Mouse (Mus musculus) forebrain, embryonic 13.5 days (tissue): ENCODE data around the gene Pfn2. TPM values are rescaled to one million over a fixed set of nuclear protein-coding genes. Genes with fewer than 3 reads are reported as not detected.

ENCODE experiments used
- polyA plus RNA-seq: library from polyadenylated mRNA; unstranded; fragments of >200 nt; fragmentation: Nextera tagmentation; extraction: Ambion mirVana; gene quantifications from 2 replicates; pipeline ENCODE4 v1.2.1, GENCODE M21; 2015

Pfn2 gene
- polyA plus RNA-seq, 1 experiment from 2014 or later, result 444 TPM

Other genes with a start within 250 kb of the Pfn2 start
- gene Commd2, start 196.4 kb downstream of the Pfn2 start, polyA plus RNA-seq, result 79.8 and 96.3 TPM in 2 replicates
- 0.08 TPM in 1 of 2 replicates, not detected in the other for gene Ankub1, start 155.3 kb downstream of the Pfn2 start, polyA plus RNA-seq
- gene Rnf13, start 112.0 kb downstream of the Pfn2 start, polyA plus RNA-seq, result 73.8 and 77.5 TPM in 2 replicates